Comparison of ENCODE assay signal across 7 mouse cellular contexts in genomic region chr2:20942434-20943198, GRCm38 (mm10). TPM values are rescaled to one million over a fixed set of nuclear protein-coding genes. Genes with fewer than 3 reads are reported as not detected.
A peak's percentile ranks its signal among the peaks of the same experiment; 100 is the strongest.
DNase-seq lines count a peak whose midpoint lies in the region; ATAC-seq and TF ChIP-seq lines count a peak whose summit lies in the region.

No protein-coding gene starts in this region.

- H3K4me2 ChIP-seq in kidney, postnatal 0 days (ENCODE audit: low read length): no peak overlapping the region
- H3K4me2 ChIP-seq in forebrain, embryonic 13.5 days: peak overlapping the region; percentile 24
- H3K4me2 ChIP-seq in myocyte (ENCODE audit: low read depth): peak overlapping the region; percentile 81

- no peak for TF ChIP-seq POLR2A in myocyte (IDR thresholded peaks at IDR 0.05; ENCODE audit: insufficient read length, low read depth)

- no peak overlapping the region for H3K27ac ChIP-seq in kidney, postnatal 0 days
- peak overlapping the region; percentile 84; the same call in 1 of the 2 replicates for H3K27ac ChIP-seq in forebrain, embryonic 13.5 days

- no peaks in the 10 kb centered on the region for H3K9me3 ChIP-seq in kidney, postnatal 0 days (replicated peaks; ENCODE audit: low read length)
- no peaks in the 10 kb centered on the region for H3K9me3 ChIP-seq in forebrain, embryonic 13.5 days (replicated peaks)

- H3K79me2 ChIP-seq in myocyte (ENCODE audit: control insufficient read depth, insufficient read depth): peaks cover 92% of the 10 kb centered on the region

- no peaks in the 10 kb centered on the region for H3K27me3 ChIP-seq in kidney, postnatal 0 days (ENCODE audit: insufficient read depth, low read length)
- no peaks in the 10 kb centered on the region for H3K27me3 ChIP-seq in forebrain, embryonic 13.5 days
- no peaks in the 10 kb centered on the region for H3K27me3 ChIP-seq in myocyte (ENCODE audit: control insufficient read depth, insufficient read depth, insufficient read length)

- DNase-seq in kidney, postnatal 0 days (ENCODE audit: low spot score): peak; percentile 73
- DNase-seq in kidney, postnatal 25 days: no peak
- DNase-seq in adipocyte (ENCODE audit: low spot score): peak; percentile 19
- DNase-seq in gastrocnemius, postnatal 25 days: no peak

- H3K9ac ChIP-seq in kidney, postnatal 0 days (ENCODE audit: low read depth, low read length): no peak overlapping the region
- no peak overlapping the region for H3K9ac ChIP-seq in forebrain, embryonic 13.5 days

- H3K4me3 ChIP-seq in kidney, postnatal 0 days (replicated peaks; ENCODE audit: low read depth, low read length): no peak overlapping the region
- no peak overlapping the region for H3K4me3 ChIP-seq in forebrain, embryonic 13.5 days
- no peak overlapping the region for H3K4me3 ChIP-seq in myocyte

- 37% methylated on average over 10 of the region's 10 CpGs for WGBS in kidney, postnatal 0 days
- WGBS in forebrain, embryonic 13.5 days: 49% methylated on average over 10 of the region's 10 CpGs

- no peak for TF ChIP-seq CTCF in kidney, postnatal 0 days (IDR thresholded peaks at IDR 0.05; ENCODE audit: low read depth)

- H3K4me1 ChIP-seq in kidney, postnatal 0 days (replicated peaks; ENCODE audit: insufficient read depth, low read length): 0 out of 2 replicates have a peak, but pooled peaks cover 3% of the 10 kb centered on the region
- peaks cover 72% of the 10 kb centered on the region for H3K4me1 ChIP-seq in forebrain, embryonic 13.5 days

- no peak for ATAC-seq in kidney, postnatal 0 days (replicated peaks; ENCODE audit: low FRiP score, low read depth)
- no peak for ATAC-seq in forebrain, embryonic 13.5 days
- ATAC-seq in cerebellum, adult (ENCODE audit: insufficient number of reproducible peaks, low FRiP score, low TSS enrichment): no peak

- no peaks in the 10 kb centered on the region for H3K36me3 ChIP-seq in kidney, postnatal 0 days (ENCODE audit: insufficient read depth, low read length)
- H3K36me3 ChIP-seq in forebrain, embryonic 13.5 days (ENCODE audit: poor library complexity, severe bottlenecking): no peaks in the 10 kb centered on the region
- H3K36me3 ChIP-seq in myocyte (ENCODE audit: control insufficient read depth, insufficient read depth): no peaks in the 10 kb centered on the region

- no peak overlapping the region for H3ac ChIP-seq in myocyte (ENCODE audit: control insufficient read depth, insufficient read length)

TF ChIP-seq in myocyte, 11 proteins besides CTCF, POLR2A, EP300 and RAD21:
- TF ChIP-seq CEBPB (IDR thresholded peaks at IDR 0.05; ENCODE audit: insufficient read depth, poor library complexity, severe bottlenecking): no peak
- no peak for TF ChIP-seq TCF3 (IDR thresholded peaks at IDR 0.05; ENCODE audit: insufficient read length, low read depth)
- no peak for TF ChIP-seq POLR2AphosphoS2 (IDR thresholded peaks at IDR 0.05; ENCODE audit: insufficient read length, low read depth)
- TF ChIP-seq USF1 (IDR thresholded peaks at IDR 0.05; ENCODE audit: low read depth): no peak
- TF ChIP-seq MYOG (IDR thresholded peaks at IDR 0.05; ENCODE audit: control insufficient read depth in 1 of 3, insufficient read depth in 1 of 3, insufficient read length in 2 of 3, low read depth in 2 of 3): no peak
- TF ChIP-seq MAX (IDR thresholded peaks at IDR 0.05; ENCODE audit: low read depth): no peak
- no peak for TF ChIP-seq TCF12 (IDR thresholded peaks at IDR 0.05; ENCODE audit: insufficient read depth, poor library complexity, severe bottlenecking)
- no peak for TF ChIP-seq SRF (IDR thresholded peaks at IDR 0.05; ENCODE audit: control insufficient read depth, insufficient read length, low read depth)
- TF ChIP-seq E2F4 (IDR thresholded peaks at IDR 0.05; ENCODE audit: insufficient read depth): no peak
- TF ChIP-seq MYOD1 (IDR thresholded peaks at IDR 0.05; ENCODE audit: control insufficient read depth in 1 of 3, insufficient read length in 2 of 3, low read depth in 2 of 3): no peak
- TF ChIP-seq REST (IDR thresholded peaks at IDR 0.05; ENCODE audit: insufficient read depth, insufficient read length): no peak

RNA-seq across cellular contexts. Expression of gene Arhgap21, which starts 26.1 kb away (rescaled TPM):
- 8.3 and 9.6 TPM in 2 replicates for polyA plus RNA-seq in kidney, postnatal 0 days (2015; fragmentation: Nextera tagmentation; extraction: Ambion mirVana)
- polyA plus RNA-seq in forebrain, embryonic 13.5 days (2015; fragmentation: Nextera tagmentation; extraction: Ambion mirVana): 37.1 and 38.6 TPM in 2 replicates
- 18.0 TPM for polyA plus RNA-seq in myocyte (2012; fragmentation: generic; extraction: Trizol)
- 10 to 100 TPM; 24.1 to 30.2 TPM for total RNA-seq in gastrocnemius, postnatal 25 days (2021)

Comparison
In these comparisons a context has a peak if more than half of its experiments do, and no peak if none do; other contexts are left out.
1. DNase-seq: peak in kidney, postnatal 0 days (single experiment) and adipocyte (single experiment); none in kidney, postnatal 25 days (0 of 2) and gastrocnemius, postnatal 25 days (single experiment).